Mouse (Mus musculus) erythroblast, embryonic 14.5 days (primary cell): ENCODE results near the gene C2cd3.

ENCODE experiments used
- GATA1 ChIP-seq: IDR thresholded peaks from 2 replicates; pipeline ENCODE4 v1.6.1; 2012; ENCODE audit warnings: low read length, inconsistent platforms, mixed read lengths
- TAL1 ChIP-seq: IDR thresholded peaks from 3 replicates; pipeline ENCODE4 v1.6.1; 2012; ENCODE audit warnings: low read length, inconsistent platforms, mixed read lengths

DNA sequence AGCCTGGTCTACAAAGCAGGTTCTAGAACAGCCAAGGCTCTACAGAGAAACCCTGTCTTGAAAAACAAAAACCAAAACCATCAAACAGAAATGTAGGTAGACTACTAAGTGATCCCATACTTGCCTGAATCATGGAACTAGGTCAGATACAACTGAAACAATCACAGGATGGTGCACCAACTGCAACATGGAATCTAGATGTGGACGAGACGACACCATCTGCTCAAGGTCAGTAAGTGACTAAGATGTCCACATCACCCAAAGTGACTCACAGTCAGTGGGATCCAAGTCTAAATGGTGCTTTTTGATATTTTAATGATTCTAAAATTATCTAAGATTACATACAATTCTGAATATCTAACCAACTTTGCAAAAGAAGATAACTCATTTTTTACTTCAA lies 36.1 kb upstream of the C2cd3 start:
- no peak for TF ChIP-seq GATA1
- no peak for TF ChIP-seq TAL1
